17 mouse cellular contexts compared by ENCODE assay signal in genomic region chr5:118769143-118769542, GRCm38 (mm10).
DNase-seq lines count a peak whose midpoint lies in the region; ATAC-seq lines count a peak whose summit lies in the region.
"Had no signal": no experiment of that assay in that cellular context is flagged by ENCODE, and none has a peak within 500 bp of the region (broad histone marks: within the 10 kb centered on the region; RNA-seq: fewer than 3 reads in every experiment).

No protein-coding gene starts in this region.

- 20% methylated on average over 6 of the region's 6 CpGs for WGBS in forebrain, embryonic 11.5 days
- WGBS in hindbrain, embryonic 13.5 days = 16% methylated on average over 6 of the region's 6 CpGs
- 8% methylated on average over 6 of the region's 6 CpGs for WGBS in neural tube, embryonic 14.5 days
- 73% methylated on average over 6 of the region's 6 CpGs for WGBS in heart, embryonic 11.5 days (ENCODE audit: insufficient replicate concordance)

- peak overlapping the region; percentile 58; the same call in 1 of the 2 replicates for H3K27ac ChIP-seq in forebrain, embryonic 11.5 days (ENCODE audit: low read depth, low read length)
- peak overlapping the region; percentile 60 for H3K27ac ChIP-seq in hindbrain, embryonic 13.5 days
- H3K27ac ChIP-seq in neural tube, embryonic 14.5 days (ENCODE audit: low read depth, low read length) = peak overlapping the region; percentile 1; the same call in 1 of the 2 replicates
- no peak overlapping the region for H3K27ac ChIP-seq in heart, embryonic 11.5 days (ENCODE audit: low read depth, low read length)
- H3K27ac ChIP-seq: embryonic facial prominence, embryonic 13.5 days; stomach, embryonic 15.5 days had no signal

- no peaks in the 10 kb centered on the region for H3K36me3 ChIP-seq in forebrain, embryonic 11.5 days (ENCODE audit: control insufficient read depth, insufficient read depth, low read length)
- peaks cover 11% of the 10 kb centered on the region for H3K36me3 ChIP-seq in hindbrain, embryonic 13.5 days
- 0 out of 2 replicates have a peak, but pooled peaks cover 4% of the 10 kb centered on the region for H3K36me3 ChIP-seq in neural tube, embryonic 14.5 days (ENCODE audit: control insufficient read depth, insufficient read depth, low read length)
- H3K36me3 ChIP-seq in heart, embryonic 11.5 days (ENCODE audit: control insufficient read depth, insufficient read depth, low read length) = no peaks in the 10 kb centered on the region
- H3K36me3 ChIP-seq: stomach, embryonic 15.5 days had no signal

- no peaks in the 10 kb centered on the region for H3K27me3 ChIP-seq in forebrain, embryonic 11.5 days (ENCODE audit: control insufficient read depth, insufficient read depth, low read length)
- peaks cover 9% of the 10 kb centered on the region; the same call in 1 of the 2 replicates for H3K27me3 ChIP-seq in hindbrain, embryonic 13.5 days
- no peaks in the 10 kb centered on the region for H3K27me3 ChIP-seq in neural tube, embryonic 14.5 days (ENCODE audit: control insufficient read depth, insufficient read depth, low read length)
- no peaks in the 10 kb centered on the region for H3K27me3 ChIP-seq in heart, embryonic 11.5 days (ENCODE audit: control insufficient read depth, insufficient read depth, low read length)
- H3K27me3 ChIP-seq: embryonic facial prominence, embryonic 13.5 days; stomach, embryonic 15.5 days had no signal

- no peaks in the 10 kb centered on the region; the same call in 1 of the 2 replicates for H3K4me1 ChIP-seq in forebrain, embryonic 11.5 days (replicated peaks; ENCODE audit: control insufficient read depth, insufficient read depth, low read length)
- H3K4me1 ChIP-seq in hindbrain, embryonic 13.5 days (replicated peaks) = peaks cover 11% of the 10 kb centered on the region
- no peaks in the 10 kb centered on the region for H3K4me1 ChIP-seq in neural tube, embryonic 14.5 days (ENCODE audit: control insufficient read depth, insufficient read depth, low read length)
- H3K4me1 ChIP-seq in heart, embryonic 11.5 days (ENCODE audit: control insufficient read depth, insufficient read depth, low read length) = 0 out of 2 replicates have a peak, but pooled peaks cover 4% of the 10 kb centered on the region
- H3K4me1 ChIP-seq: embryonic facial prominence, embryonic 13.5 days; stomach, embryonic 15.5 days had no signal

- H3K4me3 ChIP-seq in forebrain, embryonic 11.5 days (ENCODE audit: low read depth, low read length) = no peak overlapping the region
- no peak overlapping the region for H3K4me3 ChIP-seq in hindbrain, embryonic 13.5 days
- no peak overlapping the region for H3K4me3 ChIP-seq in neural tube, embryonic 14.5 days (ENCODE audit: low read depth, low read length)
- no peak overlapping the region for H3K4me3 ChIP-seq in heart, embryonic 11.5 days (ENCODE audit: low read depth, low read length)
- H3K4me3 ChIP-seq: embryonic facial prominence, embryonic 13.5 days; stomach, embryonic 15.5 days had no signal

- H3K9ac ChIP-seq in forebrain, embryonic 11.5 days (ENCODE audit: low read length) = no peak overlapping the region
- H3K9ac ChIP-seq in hindbrain, embryonic 13.5 days = no peak overlapping the region
- no peak overlapping the region for H3K9ac ChIP-seq in neural tube, embryonic 14.5 days (replicated peaks; ENCODE audit: low read depth, low read length)
- no peak overlapping the region for H3K9ac ChIP-seq in heart, embryonic 11.5 days (ENCODE audit: low read depth, low read length)
- H3K9ac ChIP-seq: embryonic facial prominence, embryonic 13.5 days; stomach, embryonic 15.5 days had no signal

- H3K9me3 ChIP-seq in forebrain, embryonic 11.5 days (ENCODE audit: control insufficient read depth, low read length) = no peaks in the 10 kb centered on the region
- H3K9me3 ChIP-seq in hindbrain, embryonic 13.5 days = no peaks in the 10 kb centered on the region
- no peaks in the 10 kb centered on the region for H3K9me3 ChIP-seq in neural tube, embryonic 14.5 days (ENCODE audit: control insufficient read depth, low read length)
- H3K9me3 ChIP-seq in heart, embryonic 11.5 days (replicated peaks; ENCODE audit: control insufficient read depth, low read length) = no peaks in the 10 kb centered on the region
- H3K9me3 ChIP-seq: embryonic facial prominence, embryonic 13.5 days; stomach, embryonic 15.5 days had no signal

- no peak overlapping the region for H3K4me2 ChIP-seq in forebrain, embryonic 11.5 days (ENCODE audit: low read depth, low read length, severe bottlenecking)
- H3K4me2 ChIP-seq in hindbrain, embryonic 13.5 days = no peak overlapping the region
- H3K4me2 ChIP-seq in neural tube, embryonic 14.5 days (ENCODE audit: low read depth, low read length) = no peak overlapping the region
- H3K4me2 ChIP-seq in heart, embryonic 11.5 days = no peak overlapping the region
- H3K4me2 ChIP-seq: embryonic facial prominence, embryonic 13.5 days; liver, embryonic 11.5 days; stomach, embryonic 15.5 days had no signal

- ATAC-seq in forebrain, embryonic 11.5 days (replicated peaks; ENCODE audit: low FRiP score) = peak; percentile 91
- peak; percentile 54; the same call in 1 of the 2 replicates for ATAC-seq in hindbrain, embryonic 13.5 days (ENCODE audit: low FRiP score)
- peak; percentile 57; the same call in 1 of the 2 replicates for ATAC-seq in neural tube, embryonic 14.5 days (ENCODE audit: low read depth)
- no peak for ATAC-seq in heart, embryonic 11.5 days (replicated peaks; ENCODE audit: insufficient number of reproducible peaks, low FRiP score, low TSS enrichment)
- ATAC-seq: intestine, postnatal 0 days had no signal

- peak; percentile 53 for DNase-seq in embryo, embryonic 10 days (ENCODE audit: low spot score)
- no peak for DNase-seq in embryo, embryonic 9.5 days (ENCODE audit: extremely low spot score)
- DNase-seq in forebrain, embryonic 11.5 days (ENCODE audit: low spot score) = peak; percentile 77
- no peak for DNase-seq in lung, adult 18-20 months
- DNase-seq in kidney, postnatal 10 days = no peak
- DNase-seq: adrenal gland, postnatal 14 days; heart, adult 18-20 months; heart, postnatal 14 days; kidney, postnatal 36 days; lung, postnatal 14 days had no signal

Comparison
In these comparisons a context has a peak if more than half of its experiments do, and no peak if none do; other contexts are left out.
1. DNase-seq: peak in embryo, embryonic 10 days (single experiment) and forebrain, embryonic 11.5 days (single experiment); none in embryo, embryonic 9.5 days (single experiment), lung, adult 18-20 months (0 of 2) and kidney, postnatal 10 days (single experiment).